Mouse (Mus musculus) liver, adult 2 months (tissue): ENCODE measurements at regions not wholly inside any gene's neighbourhood (a gene's known extent, or its start where the extent isn't known, plus 50 kb on each side); places are given as distances from the start of the nearest gene placed in this dataset.
"Not testable (repeated sequence)": the region's sequence is repeated elsewhere in the genome, so short reads cannot be mapped to it uniquely, and the experiment has no call there.

ENCODE experiments used
- DNase-seq: peaks from one replicate; pipeline ENCODE4 v3.0.0-alpha.2; 2011; ENCODE audit warnings: low read depth, low spot score; ENCODE audit errors: extremely low read depth
- H3K27ac ChIP-seq: fragments of 200-500 bp; replicated peaks from 2 replicates; pipeline ENCODE4 v1.5.1; 2012; ENCODE audit warnings: low read depth, mild to moderate bottlenecking, control low read depth, inconsistent platforms, low read length; ENCODE audit not compliant: insufficient read depth
- H3K27me3 ChIP-seq: fragments of 200-500 bp; 2 replicates; pipeline ENCODE4 v1.6.1; 2012; ENCODE audit warnings: mild to moderate bottlenecking, moderate library complexity, low read length, inconsistent platforms; ENCODE audit not compliant: control insufficient read depth, insufficient read depth
- H3K36me3 ChIP-seq: fragments of 200-500 bp; 2 replicates; pipeline ENCODE4 v1.6.1; 2012; ENCODE audit warnings: low read length, inconsistent platforms; ENCODE audit not compliant: control insufficient read depth, insufficient read depth
- H3K4me1 ChIP-seq: fragments of 200-500 bp; 2 replicates; pipeline ENCODE4 v1.6.1; 2011; ENCODE audit warnings: low read length; ENCODE audit not compliant: control insufficient read depth, insufficient read depth
- H3K4me3 ChIP-seq: fragments of 200-500 bp; 2 replicates; pipeline ENCODE4 v1.5.1; 2011; ENCODE audit warnings: low read depth, mild to moderate bottlenecking, control low read depth, low read length, moderate library complexity; ENCODE audit not compliant: insufficient read depth
- H3K79me2 ChIP-seq: fragments of 200-500 bp; 2 replicates; pipeline ENCODE4 v1.6.1; 2012; ENCODE audit warnings: inconsistent platforms, mild to moderate bottlenecking, low read length, moderate library complexity; ENCODE audit not compliant: control insufficient read depth, insufficient read depth
- H3K9ac ChIP-seq: fragments of 200-500 bp; 2 replicates; pipeline ENCODE4 v1.6.1; 2012; ENCODE audit warnings: low read depth, mild to moderate bottlenecking, control low read depth, inconsistent platforms, low read length
- CTCF ChIP-seq: fragments of 200-500 bp; IDR thresholded peaks from 2 replicates; pipeline ENCODE4 v1.5.1; 2011; ENCODE audit warnings: low read depth, low read length, control low read depth
- POLR2A ChIP-seq: fragments of 200-500 bp; IDR thresholded peaks from 2 replicates; pipeline ENCODE4 v1.6.1; 2011; ENCODE audit warnings: low read length, control low read depth; ENCODE audit not compliant: insufficient read depth; ENCODE audit errors: extremely low read depth
- WGBS: fragments of 180-500 bp; shearing (Covaris S2); methylation state at CpG from one replicate; pipeline ENCODE4 v1.1.7; 2018; 5-methylcytosine and 5-hydroxymethylcytosine counted together

- no peaks in the 10 kb centered on the region for H3K36me3 ChIP-seq
- H3K79me2 ChIP-seq = no peaks in the 10 kb centered on the region
- no peaks in the 10 kb centered on the region for H3K27me3 ChIP-seq
- TF ChIP-seq POLR2A = no peak
- TF ChIP-seq CTCF = no peak
- no peaks in the 10 kb centered on the region for H3K4me1 ChIP-seq
- H3K9ac ChIP-seq = no peak overlapping the region
- no peak overlapping the region for H3K4me3 ChIP-seq
- no peak for DNase-seq
- 80% methylated on average over 3 of the region's 3 CpGs for WGBS
- no peak overlapping the region for H3K27ac ChIP-seq
Observed at GRCm38 (mm10) chr15:25225431-25225830, 188.1 kb downstream of the Basp1 start.

- Histone ChIP-seq H3K27me3 (no peaks in the 10 kb centered on the region), H3K27ac (no peak overlapping the region), H3K9ac (no peak overlapping the region), H3K4me3 (no peak overlapping the region), H3K36me3 (no peaks in the 10 kb centered on the region), H3K79me2 (no peaks in the 10 kb centered on the region), H3K4me1 (no peaks in the 10 kb centered on the region)
- DNase-seq = no peak
- no peak for TF ChIP-seq CTCF
- no peak for TF ChIP-seq POLR2A
- 77% methylated on average over 4 of the region's 4 CpGs for WGBS
Observed at GRCm38 (mm10) chr15:25221749-25222148, 191.8 kb downstream of the Basp1 start.

- H3K36me3 ChIP-seq = no peaks in the 10 kb centered on the region
- no peak for TF ChIP-seq CTCF
- no peak for TF ChIP-seq POLR2A
- no peak overlapping the region for H3K27ac ChIP-seq
- no peaks in the 10 kb centered on the region for H3K27me3 ChIP-seq
- H3K4me1 ChIP-seq = no peaks in the 10 kb centered on the region
- H3K79me2 ChIP-seq = no peaks in the 10 kb centered on the region
- DNase-seq = no peak
- 88% methylated on average over 1 of the region's 1 CpGs for WGBS
- no peak overlapping the region for H3K4me3 ChIP-seq
- no peak overlapping the region for H3K9ac ChIP-seq
Observed at GRCm38 (mm10) chr15:25216375-25216774, 197.2 kb downstream of the Basp1 start.

- H3K79me2 ChIP-seq = no peaks in the 10 kb centered on the region
- no peak for DNase-seq
- no peaks in the 10 kb centered on the region for H3K36me3 ChIP-seq
- H3K27ac ChIP-seq = no peak overlapping the region
- TF ChIP-seq CTCF (no peak), POLR2A (no peak)
- H3K4me3 ChIP-seq = no peak overlapping the region
- WGBS = 82% methylated on average over 3 of the region's 3 CpGs
- no peaks in the 10 kb centered on the region for H3K4me1 ChIP-seq
- H3K27me3 ChIP-seq = no peaks in the 10 kb centered on the region
- no peak overlapping the region for H3K9ac ChIP-seq
Observed at GRCm38 (mm10) chr15:25202097-25202496, 211.5 kb downstream of the Basp1 start.

GRCm38 (mm10) chr15:25200249-25200648, 213.3 kb downstream of the Basp1 start:
- H3K27ac ChIP-seq, H3K79me2 ChIP-seq, H3K4me1 ChIP-seq, H3K27me3 ChIP-seq, H3K36me3 ChIP-seq, DNase-seq, H3K9ac ChIP-seq, H3K4me3 ChIP-seq: not testable (repeated sequence)
- WGBS = 86% methylated on average over 23 of the region's 23 CpGs

- Histone ChIP-seq H3K27me3 (no peaks in the 10 kb centered on the region), H3K4me3 (no peak overlapping the region), H3K9ac (no peak overlapping the region), H3K36me3 (no peaks in the 10 kb centered on the region), H3K4me1 (peaks cover 3% of the 10 kb centered on the region; the same call in 1 of the 2 replicates), H3K27ac (no peak overlapping the region), H3K79me2 (no peaks in the 10 kb centered on the region)
- DNase-seq = peak; percentile 85
- 41% methylated on average over 2 of the region's 2 CpGs for WGBS
- no peak for TF ChIP-seq CTCF
- no peak for TF ChIP-seq POLR2A
Observed at GRCm38 (mm10) chr15:25187881-25188326, 225.7 kb downstream of the Basp1 start.
